Mouse (Mus musculus): ENCODE measurements around the gene Mtmr10.

Gene Mtmr10

DNA sequence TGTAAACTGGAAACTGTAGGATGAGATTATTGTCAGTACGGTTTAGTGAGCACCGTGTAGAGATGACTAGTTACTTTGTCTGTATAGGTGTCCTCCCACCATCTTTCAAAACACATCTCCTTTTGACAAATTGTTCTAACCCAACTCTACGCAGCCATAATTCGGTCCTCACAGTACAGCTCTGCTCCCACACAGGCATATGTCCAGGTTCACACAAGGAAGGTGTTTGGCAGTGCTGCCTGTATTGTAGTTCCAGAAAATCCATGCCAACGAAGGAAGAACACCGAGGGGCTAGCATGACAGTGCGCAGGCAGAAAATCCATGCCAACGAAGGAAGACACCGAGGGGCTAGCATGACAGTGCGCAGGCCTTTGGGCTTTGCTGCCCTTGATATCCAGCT is 4.3 kb downstream of the Mtmr10 start:
- DNase-seq (ENCODE audit: low spot score in 2 of 2) = no peak

DNA sequence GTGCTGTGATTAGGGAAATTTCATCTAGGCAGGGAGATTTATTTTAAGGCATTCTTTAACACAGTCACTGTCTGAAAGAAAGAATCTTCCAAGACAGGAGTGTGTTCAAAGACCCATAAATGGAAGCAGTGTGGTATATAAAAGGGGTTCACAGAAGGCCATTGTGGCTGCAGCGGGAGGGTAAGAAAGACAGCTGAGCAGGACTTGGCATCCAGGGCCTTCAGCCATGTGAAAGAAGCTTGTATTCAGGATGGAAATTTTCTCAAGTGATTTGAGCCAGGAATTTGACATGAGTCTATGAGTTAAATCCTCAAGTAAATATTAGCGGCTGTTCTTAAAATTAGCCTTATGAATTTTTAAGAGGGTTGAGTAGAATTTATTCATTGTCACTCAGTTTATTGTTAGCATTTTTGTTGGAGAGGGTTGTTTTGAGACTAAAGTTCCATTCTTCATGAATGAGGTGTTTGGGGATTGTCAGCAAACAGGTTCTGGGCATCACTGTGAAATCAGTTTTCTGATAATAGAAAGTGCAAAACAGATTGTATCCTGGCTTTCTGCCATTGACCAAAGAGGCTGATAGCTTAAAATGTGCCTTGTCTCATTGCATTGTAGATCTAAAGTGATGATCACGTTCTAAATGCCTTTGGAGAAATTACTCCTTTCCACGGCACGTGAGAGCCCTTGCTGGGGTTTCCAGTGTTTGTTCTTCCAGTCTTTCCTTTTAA is 9.0 kb downstream of the Mtmr10 start:
- DNase-seq (ENCODE audit: low spot score in 2 of 2) = no peak

DNA sequence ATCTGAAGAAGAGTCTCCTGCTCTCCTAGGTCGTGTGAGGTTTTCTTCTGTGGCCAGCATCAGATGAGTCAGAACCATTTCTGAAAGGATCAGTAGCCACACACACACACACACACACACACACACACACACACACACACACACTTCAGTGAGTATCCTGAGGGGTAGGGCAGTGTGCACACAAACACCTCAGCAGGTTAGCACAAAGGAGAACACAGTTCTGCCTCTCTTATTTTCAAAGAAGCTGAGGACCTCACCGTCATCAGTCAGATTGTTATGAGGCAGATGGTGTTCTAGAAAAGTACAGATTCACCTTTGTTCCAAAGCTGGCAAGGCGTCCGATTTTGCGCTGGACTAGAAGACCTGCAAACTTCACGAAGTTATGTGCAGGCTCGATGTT is 22.8 kb downstream of the Mtmr10 start:
- no peak for DNase-seq (ENCODE audit: low spot score in 2 of 2)

DNA sequence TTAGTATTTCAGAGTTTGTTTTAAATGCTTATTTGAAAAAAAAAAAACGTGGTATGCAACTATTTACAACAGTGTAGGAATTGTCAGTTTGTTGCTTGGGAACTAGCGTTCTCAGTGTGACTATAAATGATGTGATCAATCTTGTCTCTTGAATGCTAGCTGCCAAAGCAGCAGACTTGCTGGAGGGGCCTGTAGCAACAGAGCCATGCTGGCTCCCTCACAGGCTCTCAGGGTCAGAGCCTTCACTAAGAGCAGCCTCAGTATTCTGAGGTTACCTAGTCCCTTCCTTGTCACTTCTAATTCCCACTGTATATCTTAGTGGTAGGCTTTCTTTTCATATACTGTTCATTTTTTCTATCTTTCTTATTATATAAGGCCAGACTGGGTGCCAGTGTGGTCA is 23.3 kb downstream of the Mtmr10 start:
- DNase-seq (ENCODE audit: low spot score in 2 of 2) = no peak

DNA sequence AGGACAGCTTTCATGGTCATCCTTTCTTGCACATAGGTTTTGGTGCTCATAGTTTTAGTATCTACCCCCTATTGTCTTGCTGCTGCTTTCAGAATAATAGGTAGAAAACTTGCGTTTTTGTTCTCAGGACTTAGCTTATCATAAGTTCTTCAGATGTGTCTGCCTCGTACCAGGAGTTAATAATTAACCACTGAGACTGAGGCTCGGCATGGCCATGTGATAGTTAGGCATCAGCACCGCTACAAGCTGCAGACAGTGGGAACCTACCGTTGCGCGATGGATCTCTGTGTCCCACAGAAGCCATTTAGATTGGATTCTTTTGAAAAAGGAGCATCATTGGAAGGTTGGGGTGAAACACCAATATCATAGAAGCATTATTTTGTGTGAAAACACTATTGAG is 25.4 kb downstream of the Mtmr10 start:
- DNase-seq (ENCODE audit: low spot score in 2 of 2) = no peak

DNA sequence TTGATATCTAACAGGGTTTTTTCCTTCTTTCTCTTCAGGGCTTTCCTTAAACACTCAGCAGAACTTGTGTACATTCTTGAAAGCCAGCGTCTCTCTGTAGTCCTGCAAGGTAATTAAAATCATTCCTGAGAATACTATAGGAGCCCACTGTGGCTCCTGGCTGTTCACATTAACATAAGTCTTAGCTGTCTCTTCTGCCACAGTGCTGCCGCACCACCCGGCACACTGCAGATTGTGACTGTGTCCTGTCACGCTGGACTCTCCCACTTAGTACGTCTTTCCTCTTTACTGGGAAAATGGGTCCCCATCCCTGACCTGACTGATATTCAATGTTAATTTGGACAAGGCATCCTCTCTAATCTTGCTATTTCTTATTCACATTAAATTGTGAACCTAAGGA is 33.7 kb downstream of the Mtmr10 start:
- DNase-seq (ENCODE audit: low spot score in 2 of 2) = no peak

DNA sequence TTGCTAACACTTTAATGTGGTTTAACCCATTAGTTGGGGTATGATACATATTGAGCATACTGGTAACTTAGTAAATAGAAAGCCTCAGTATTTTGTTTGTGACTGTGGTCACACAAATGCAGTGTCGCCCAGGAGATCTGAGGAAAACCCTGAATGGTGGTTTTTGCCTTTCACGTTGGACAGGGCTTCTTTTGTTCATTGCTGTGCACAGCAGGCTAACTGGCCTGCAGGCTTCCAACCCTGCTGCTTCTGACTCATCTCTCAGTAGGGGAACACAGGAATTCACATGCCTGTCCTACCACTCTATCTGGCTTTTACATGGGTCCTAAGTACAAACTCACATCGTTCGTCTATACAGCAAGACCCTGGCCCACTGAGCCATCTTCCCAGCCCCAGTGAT is 34.2 kb downstream of the Mtmr10 start:
- no peak for DNase-seq (ENCODE audit: low spot score in 2 of 2)

DNA sequence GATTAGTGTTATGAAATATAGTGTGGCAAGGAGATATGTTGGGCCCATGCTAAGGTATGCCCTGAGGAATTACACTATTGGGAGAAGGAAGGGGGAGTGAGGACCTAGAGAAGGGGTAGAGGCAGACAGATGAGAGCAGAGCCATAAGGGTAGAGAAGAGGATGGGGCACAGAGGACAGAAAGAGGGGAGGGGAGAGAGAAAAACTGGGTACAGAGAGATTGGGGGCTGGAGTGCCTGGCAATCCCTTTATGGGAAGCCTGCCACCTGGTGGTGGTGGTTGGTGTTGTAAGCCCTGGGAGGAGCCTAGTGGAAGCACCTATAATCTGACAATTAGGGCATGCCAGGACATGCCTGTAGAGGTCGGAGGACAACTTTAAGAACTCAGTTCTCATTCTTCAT is 39.4 kb downstream of the Mtmr10 start:
- peak; percentile 73 to 93 for DNase-seq (ENCODE audit: low spot score in 2 of 2)

DNA sequence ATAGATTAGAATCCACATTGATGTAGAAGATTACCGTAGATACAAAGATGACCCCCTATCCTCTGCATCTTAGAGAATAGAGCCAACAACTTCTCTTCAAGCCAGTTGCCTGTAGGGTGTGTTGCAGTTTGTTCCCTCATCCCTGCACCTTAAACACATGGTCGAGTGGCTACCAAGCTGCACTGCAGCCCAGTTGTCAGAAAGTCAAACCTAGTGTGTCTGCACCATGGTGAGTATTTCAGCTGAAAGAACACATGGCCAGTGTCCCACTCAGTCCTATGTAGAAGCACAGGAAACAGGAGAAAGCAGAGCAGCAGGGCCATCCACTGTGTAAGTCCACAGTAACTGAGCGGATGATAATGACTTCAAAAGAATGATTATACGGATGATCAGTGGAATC is 40.0 kb downstream of the Mtmr10 start:
- no peak for DNase-seq (ENCODE audit: low spot score in 2 of 2)

DNA sequence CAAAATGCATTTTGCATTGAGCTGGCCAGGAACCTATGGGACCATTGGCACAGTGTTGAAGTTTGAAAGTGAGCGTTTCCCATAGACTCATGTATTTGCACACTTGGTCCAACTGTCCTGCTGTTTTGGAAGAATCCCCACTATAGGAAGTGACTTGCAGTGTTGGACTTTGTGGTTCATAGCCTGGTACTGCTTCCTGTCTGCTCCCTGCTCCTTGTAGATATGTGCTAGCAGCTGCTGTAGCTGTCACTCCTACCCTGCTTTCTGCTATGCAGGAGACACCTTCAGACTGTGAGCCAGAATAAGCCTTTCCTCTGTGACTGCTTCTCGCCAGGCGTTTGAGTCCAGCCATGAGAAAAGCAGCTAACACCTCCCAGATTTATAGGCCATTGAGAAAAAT is 43.9 kb downstream of the Mtmr10 start:
- DNase-seq (ENCODE audit: low spot score in 2 of 2) = no peak

DNA sequence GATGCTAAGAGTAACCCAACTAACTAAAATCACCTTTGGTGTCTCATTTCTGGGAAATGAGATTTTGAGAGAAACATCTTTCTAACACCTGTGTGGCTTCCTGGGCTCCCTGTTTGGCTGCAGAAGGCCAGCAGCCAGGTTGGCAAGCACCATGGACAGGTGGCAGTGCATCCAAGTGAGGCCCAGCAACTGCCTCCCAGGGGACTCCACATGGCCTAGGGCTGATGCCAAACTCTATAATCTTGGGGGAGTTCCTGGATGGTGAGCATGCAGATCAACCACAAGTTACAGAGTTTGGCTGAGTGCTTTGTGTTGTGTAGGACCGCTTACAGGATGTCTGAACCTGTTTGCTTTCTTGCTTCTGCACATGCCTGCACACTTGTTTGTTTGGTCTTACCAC is 45.2 kb downstream of the Mtmr10 start:
- no peak for DNase-seq (ENCODE audit: low spot score in 2 of 2)

DNA sequence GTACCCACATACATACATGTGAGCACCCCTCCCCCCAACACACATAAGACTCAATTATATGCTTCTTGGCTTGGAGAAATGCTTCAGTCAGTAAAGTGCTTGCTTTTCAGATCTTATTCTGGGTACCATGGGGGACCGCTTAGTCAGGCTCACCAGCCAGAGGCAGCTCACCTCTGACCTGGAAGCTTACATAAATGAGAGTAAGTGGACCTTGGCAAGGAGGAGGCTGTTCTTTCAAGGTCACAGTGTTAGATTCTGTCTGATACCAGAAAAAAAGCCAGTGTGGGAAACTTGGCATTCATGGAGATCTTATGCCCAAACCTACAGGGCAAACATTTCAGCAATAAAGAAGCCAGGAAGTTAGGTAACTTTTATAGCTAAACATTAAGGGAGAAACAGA is 60.4 kb downstream of the Mtmr10 start:
- DNase-seq (ENCODE audit: low spot score in 2 of 2) = no peak

DNA sequence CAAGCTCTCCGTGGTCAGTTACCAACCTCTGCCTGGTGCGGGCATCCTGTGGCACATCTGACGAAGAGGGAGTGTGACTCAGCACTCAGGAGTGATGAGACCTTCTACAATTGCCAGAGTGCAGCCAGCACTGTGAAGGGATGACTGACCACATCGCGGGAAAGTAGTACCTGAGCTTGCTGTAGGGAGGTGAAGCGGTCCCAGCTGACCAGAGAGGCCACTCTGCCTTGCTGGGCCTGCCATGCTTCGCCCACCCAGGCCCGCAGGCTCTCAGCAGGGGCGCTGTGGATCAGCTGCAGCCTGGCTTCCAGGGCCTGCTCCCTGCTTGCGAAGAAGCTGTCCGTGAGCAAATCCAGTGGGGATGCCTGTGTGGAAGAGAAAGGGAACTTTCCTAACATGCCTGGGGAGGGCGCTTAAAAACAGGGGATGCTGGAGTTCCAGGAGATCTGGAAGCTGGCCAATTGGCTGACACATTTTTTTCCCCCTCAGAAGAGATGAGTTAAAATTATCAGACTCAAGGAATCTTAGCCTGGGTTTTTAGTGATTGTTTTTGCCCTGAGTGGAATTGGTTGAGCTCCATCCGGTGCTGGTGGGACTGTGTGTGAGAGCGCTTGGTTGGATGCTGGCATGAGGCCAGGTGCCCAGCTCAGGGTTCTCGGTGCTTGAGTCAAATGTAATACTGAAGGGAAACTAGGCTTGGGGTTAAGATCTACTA is 61.9 kb downstream of the Mtmr10 start:
- DNase-seq (ENCODE audit: low spot score in 2 of 2) = no peak

DNA sequence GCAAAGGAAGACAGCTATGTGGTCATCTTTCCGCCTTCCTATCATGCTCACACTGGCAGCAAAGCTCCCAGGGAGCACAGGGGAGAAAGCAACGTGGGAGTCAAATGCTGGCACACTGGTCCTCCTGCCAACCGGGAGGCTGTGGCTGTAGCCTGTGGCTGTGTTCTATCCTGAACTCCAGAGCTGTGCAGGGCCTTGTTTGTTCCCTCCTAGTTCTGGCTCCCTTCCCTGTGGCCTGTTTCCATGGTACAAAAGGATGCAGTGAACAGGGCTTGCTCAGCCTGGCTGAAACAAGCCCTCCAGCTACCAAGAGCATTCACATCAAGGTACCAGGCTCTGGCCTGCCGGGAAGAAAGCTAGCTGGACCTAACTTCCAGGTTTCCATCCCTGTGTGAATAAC is 63.6 kb downstream of the Mtmr10 start:
- DNase-seq (ENCODE audit: low spot score in 2 of 2) = no peak

DNA sequence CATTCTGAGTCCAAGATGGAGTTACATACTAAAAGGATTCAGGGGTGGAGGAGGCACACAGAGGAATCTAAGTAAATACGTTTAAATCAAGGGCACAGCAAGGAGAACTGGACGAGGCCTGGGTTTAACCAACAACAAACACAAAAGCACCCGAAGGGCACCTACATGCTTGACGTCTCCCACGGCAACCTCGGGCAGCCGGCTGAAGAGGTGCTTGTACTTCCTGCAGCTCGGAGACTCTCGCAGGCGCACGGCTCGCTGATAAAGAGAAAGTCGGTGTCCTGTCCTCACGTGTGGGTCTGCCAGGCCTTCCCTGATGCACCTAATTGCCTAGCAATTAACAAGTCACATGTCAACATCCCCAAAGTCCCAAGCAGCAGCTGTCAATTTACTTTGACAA is 66.8 kb downstream of the Mtmr10 start:
- no peak for DNase-seq (ENCODE audit: low spot score in 2 of 2)

DNA sequence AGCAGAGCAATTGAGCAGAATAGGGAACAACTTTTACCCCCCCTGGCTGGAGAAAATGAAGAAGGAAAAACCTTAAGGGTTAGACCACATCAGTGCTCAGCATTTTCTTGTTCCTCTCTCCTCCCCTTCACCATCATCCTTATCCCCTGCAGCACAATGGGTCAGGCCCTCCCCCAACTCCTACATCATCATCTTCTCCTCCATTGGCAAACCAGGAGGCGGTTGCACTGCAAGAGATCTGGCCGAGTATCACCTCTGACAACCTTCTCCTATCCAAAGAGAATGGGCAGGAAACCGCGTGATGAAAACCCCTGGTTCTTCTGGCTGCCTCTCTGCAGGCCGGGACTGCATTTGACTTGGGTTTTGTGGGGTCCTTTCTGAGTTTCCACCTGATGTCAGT is 69.2 kb downstream of the Mtmr10 start:
- DNase-seq (ENCODE audit: low spot score in 2 of 2) = no peak

DNA sequence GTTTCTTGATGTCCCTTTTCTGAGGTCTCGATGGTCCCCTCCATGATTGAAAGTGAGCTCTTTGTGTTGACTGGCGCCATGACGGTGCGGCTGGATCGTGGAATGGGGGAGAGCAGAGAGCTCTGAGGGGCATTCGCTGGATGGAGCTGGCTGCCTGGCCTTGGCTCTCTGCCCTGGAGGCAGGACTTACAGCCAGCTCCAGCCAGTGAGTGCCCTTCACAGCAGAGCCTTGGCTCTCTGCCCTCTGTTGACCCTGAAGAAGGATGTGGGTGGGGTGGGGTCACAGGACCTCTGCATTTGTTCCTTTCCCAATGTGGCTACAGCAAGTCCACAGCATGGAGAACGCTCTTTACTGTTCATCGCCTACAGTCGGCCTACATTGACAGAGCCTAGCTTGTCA is 70.0 kb downstream of the Mtmr10 start:
- DNase-seq (ENCODE audit: low spot score in 2 of 2) = no peak

DNA sequence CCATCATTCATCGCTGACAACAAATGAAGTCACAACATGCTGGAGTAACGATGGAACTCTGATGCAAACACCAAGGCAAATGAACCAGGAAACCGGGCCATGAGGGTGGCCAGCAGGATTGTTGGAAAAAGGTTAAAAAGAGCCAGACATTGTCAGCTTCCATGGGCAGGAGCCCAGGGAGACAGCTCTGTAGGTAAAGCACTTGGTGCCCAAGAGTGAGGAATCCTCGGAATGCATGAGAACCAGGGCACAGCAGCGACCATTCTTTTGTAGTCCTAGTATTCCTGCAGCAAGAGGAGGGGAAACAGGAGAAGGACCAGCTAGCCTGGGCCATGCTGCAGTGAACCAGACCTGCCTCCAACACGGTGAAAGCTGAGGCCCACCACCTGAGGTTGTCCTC is 71.2 kb downstream of the Mtmr10 start:
- no peak for DNase-seq (ENCODE audit: low spot score in 2 of 2)

DNA sequence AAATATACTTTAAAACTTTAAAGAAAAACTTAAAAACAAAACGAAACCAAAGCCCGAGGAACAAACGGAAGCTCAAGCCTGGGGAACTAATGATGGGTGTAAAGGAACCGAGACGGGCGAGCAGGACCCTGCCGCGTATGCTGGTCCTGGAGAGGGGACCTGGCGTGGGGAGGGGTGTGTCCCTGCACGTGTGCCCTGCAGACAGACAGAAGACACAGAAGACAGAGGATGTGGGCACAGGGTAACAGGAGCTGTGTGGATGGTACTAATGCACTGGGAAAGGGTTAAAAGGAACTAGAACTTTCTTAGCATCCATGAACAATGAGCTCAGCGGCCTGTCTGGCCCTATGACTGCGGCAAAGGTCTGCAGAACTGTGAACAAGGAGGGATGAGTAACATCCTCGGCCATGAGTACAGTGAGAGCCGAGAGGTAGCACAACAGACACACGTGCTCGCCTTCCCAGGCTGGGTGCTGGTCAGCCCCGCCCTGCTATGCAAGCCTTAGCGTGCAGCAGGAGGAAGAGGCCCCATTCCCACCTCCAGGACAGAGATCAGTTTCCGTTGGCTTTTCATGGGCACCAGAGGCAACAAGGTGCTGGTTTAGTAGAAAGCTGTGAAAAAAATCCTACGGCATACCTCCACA is 72.6 kb downstream of the Mtmr10 start:
- DNase-seq (ENCODE audit: low spot score in 2 of 2) = no peak

DNA sequence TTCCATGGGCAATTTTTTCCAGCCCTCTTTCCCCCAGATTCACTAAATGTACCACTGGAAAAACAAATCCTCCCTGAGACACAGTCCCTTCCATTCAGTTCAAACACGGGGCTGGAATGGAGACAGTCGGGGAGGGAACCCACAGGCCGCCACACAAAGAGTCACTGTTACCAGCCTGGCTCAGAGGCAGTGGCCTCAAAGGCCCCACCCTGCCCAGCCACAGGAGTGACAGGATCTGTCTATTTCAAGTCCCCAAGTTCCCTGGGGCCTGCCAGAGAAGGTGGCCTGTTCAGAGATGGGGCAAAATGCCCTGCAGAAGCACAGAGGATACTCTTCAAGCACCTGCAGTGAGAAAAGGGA is 73.1 kb downstream of the Mtmr10 start:
- DNase-seq (ENCODE audit: low spot score in 2 of 2) = no peak

DNA sequence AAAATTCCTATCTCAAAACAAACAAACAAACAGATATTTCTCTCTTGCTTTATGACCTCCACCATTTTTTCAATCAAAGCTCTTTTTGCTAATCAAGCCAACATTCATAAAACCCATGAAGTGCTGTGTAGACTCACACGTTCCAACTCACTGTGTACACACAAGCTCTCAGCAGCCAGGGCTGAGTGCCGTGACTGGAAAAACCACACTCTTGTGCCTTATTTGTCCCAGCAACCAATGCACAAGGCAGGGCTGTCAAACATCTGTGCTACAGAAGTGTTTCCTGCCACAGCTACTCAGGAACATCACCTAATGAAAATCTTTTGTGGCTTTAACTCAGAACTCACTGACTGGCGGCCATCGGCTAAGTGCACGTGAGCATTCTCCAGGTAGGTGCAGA is 78.4 kb downstream of the Mtmr10 start:
- no peak for DNase-seq (ENCODE audit: low spot score in 2 of 2)

DNA sequence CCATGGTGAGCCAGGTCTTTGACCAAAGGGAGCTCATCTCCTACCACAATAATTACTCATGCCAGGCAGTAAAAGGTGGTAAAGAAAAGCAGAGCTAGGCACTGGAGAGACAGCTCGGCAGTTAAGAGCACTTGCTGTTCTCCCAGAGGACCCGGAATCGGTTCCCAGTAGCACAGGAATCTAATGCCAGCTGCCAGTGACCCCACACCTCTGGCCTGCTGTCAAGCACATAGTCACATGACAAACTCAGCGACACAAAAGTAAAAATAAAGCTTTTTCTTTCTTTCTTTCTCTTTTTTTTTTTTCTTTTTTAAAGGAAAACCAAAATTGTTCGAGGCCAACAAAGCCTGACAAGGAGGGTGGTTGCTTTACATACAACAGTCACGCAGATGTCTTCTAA is 82.4 kb downstream of the Mtmr10 start:
- no peak for DNase-seq (ENCODE audit: low spot score in 2 of 2)
